Mouse (Mus musculus): ENCODE measurements around the gene Tbc1d2. TPM values are rescaled to one million over a fixed set of nuclear protein-coding genes. Genes with fewer than 3 reads are reported as not detected.

Tbc1d2 gene
- polyA plus RNA-seq, 1 experiment from 2014 or later: 1.8 TPM

- no peak overlapping the region for H3K4me3 ChIP-seq
- no peak for DNase-seq (ENCODE audit: low spot score)
- H3K9me3 ChIP-seq (replicated peaks): no peaks in the 10 kb centered on the region
- no peaks in the 10 kb centered on the region for H3K27me3 ChIP-seq (ENCODE audit: low read depth, poor library complexity, severe bottlenecking)
- no peak overlapping the region for H3K27ac ChIP-seq
- 91% methylated on average over 4 of the region's 4 CpGs for WGBS
- H3K36me3 ChIP-seq: no peaks in the 10 kb centered on the region
- 0 out of 2 replicates have a peak, but pooled peaks cover 3% of the 10 kb centered on the region for H3K4me1 ChIP-seq
These were observed 84.5 kb downstream of the Tbc1d2 start for GRCm38 (mm10) chr4:46565393-46565955.

GRCm38 (mm10) chr4:46564247-46564646 lies 85.8 kb downstream of the Tbc1d2 start:
- H3K4me1 ChIP-seq: 0 out of 2 replicates have a peak, but pooled peaks cover 3% of the 10 kb centered on the region
- no peaks in the 10 kb centered on the region for H3K9me3 ChIP-seq (replicated peaks)
- WGBS: 91% methylated on average over 4 of the region's 4 CpGs
- DNase-seq (ENCODE audit: low spot score): no peak
- no peak overlapping the region for H3K4me3 ChIP-seq
- H3K36me3 ChIP-seq: no peaks in the 10 kb centered on the region
- no peaks in the 10 kb centered on the region for H3K27me3 ChIP-seq (ENCODE audit: low read depth, poor library complexity, severe bottlenecking)
- no peak overlapping the region for H3K27ac ChIP-seq

GRCm38 (mm10) chr4:46563847-46564246 lies 86.2 kb downstream of the Tbc1d2 start:
- 75% methylated on average over 10 of the region's 10 CpGs for WGBS
- Histone ChIP-seq H3K27ac (no peak overlapping the region), H3K4me1 (0 out of 2 replicates have a peak, but pooled peaks cover 3% of the 10 kb centered on the region), H3K36me3 (no peaks in the 10 kb centered on the region), H3K9me3 (replicated peaks) (no peaks in the 10 kb centered on the region), H3K27me3 (ENCODE audit: low read depth, poor library complexity, severe bottlenecking) (no peaks in the 10 kb centered on the region), H3K4me3 (no peak overlapping the region)
- DNase-seq (ENCODE audit: low spot score): no peak

- H3K27ac ChIP-seq: no peak overlapping the region
- H3K4me3 ChIP-seq: no peak overlapping the region
- DNase-seq (ENCODE audit: low spot score): no peak
- no peaks in the 10 kb centered on the region for H3K27me3 ChIP-seq (ENCODE audit: low read depth, poor library complexity, severe bottlenecking)
- H3K36me3 ChIP-seq: no peaks in the 10 kb centered on the region
- no peaks in the 10 kb centered on the region for H3K9me3 ChIP-seq (replicated peaks)
- 0 out of 2 replicates have a peak, but pooled peaks cover 3% of the 10 kb centered on the region for H3K4me1 ChIP-seq
- 95% methylated on average over 14 of the region's 14 CpGs for WGBS
These were observed 87.2 kb downstream of the Tbc1d2 start for GRCm38 (mm10) chr4:46562841-46563240.

GRCm38 (mm10) chr4:46562037-46562436 lies 88.0 kb downstream of the Tbc1d2 start:
- no peak overlapping the region for H3K27ac ChIP-seq
- no peak for DNase-seq (ENCODE audit: low spot score)
- WGBS: 80% methylated on average over 5 of the region's 5 CpGs
- H3K36me3 ChIP-seq: no peaks in the 10 kb centered on the region
- H3K4me1 ChIP-seq: 0 out of 2 replicates have a peak, but pooled peaks cover 3% of the 10 kb centered on the region
- no peaks in the 10 kb centered on the region for H3K9me3 ChIP-seq (replicated peaks)
- no peaks in the 10 kb centered on the region for H3K27me3 ChIP-seq (ENCODE audit: low read depth, poor library complexity, severe bottlenecking)
- no peak overlapping the region for H3K4me3 ChIP-seq

- Histone ChIP-seq H3K36me3 (no peaks in the 10 kb centered on the region), H3K4me1 (no peaks in the 10 kb centered on the region), H3K9me3 (replicated peaks) (no peaks in the 10 kb centered on the region), H3K27ac (no peak overlapping the region), H3K27me3 (ENCODE audit: low read depth, poor library complexity, severe bottlenecking) (no peaks in the 10 kb centered on the region), H3K4me3 (no peak overlapping the region)
- WGBS: 83% methylated on average over 14 of the region's 14 CpGs
- DNase-seq (ENCODE audit: low spot score): no peak
These were observed 89.8 kb downstream of the Tbc1d2 start for GRCm38 (mm10) chr4:46560069-46560705.

- Histone ChIP-seq H3K9me3 (replicated peaks) (no peaks in the 10 kb centered on the region), H3K4me1 (0 out of 2 replicates have a peak, but pooled peaks cover 5% of the 10 kb centered on the region), H3K4me3 (no peak overlapping the region), H3K36me3 (no peaks in the 10 kb centered on the region), H3K27me3 (ENCODE audit: low read depth, poor library complexity, severe bottlenecking) (no peaks in the 10 kb centered on the region), H3K27ac (no peak overlapping the region)
- no peak for DNase-seq (ENCODE audit: low spot score)
- 77% methylated on average over 22 of the region's 22 CpGs for WGBS
These were observed 91.0 kb downstream of the Tbc1d2 start for GRCm38 (mm10) chr4:46558672-46559667.

GRCm38 (mm10) chr4:46556933-46557332 lies 93.1 kb downstream of the Tbc1d2 start:
- no peak overlapping the region for H3K27ac ChIP-seq
- no peaks in the 10 kb centered on the region for H3K9me3 ChIP-seq (replicated peaks)
- 84% methylated on average over 3 of the region's 3 CpGs for WGBS
- no peak overlapping the region for H3K4me3 ChIP-seq
- DNase-seq (ENCODE audit: low spot score): no peak
- H3K27me3 ChIP-seq (ENCODE audit: low read depth, poor library complexity, severe bottlenecking): no peaks in the 10 kb centered on the region
- H3K4me1 ChIP-seq: 0 out of 2 replicates have a peak, but pooled peaks cover 5% of the 10 kb centered on the region
- H3K36me3 ChIP-seq: no peaks in the 10 kb centered on the region

- DNase-seq (ENCODE audit: low spot score): no peak
- no peak overlapping the region for H3K4me3 ChIP-seq
- 87% methylated on average over 9 of the region's 9 CpGs for whole genome bisulfite sequencing
- H3K36me3 ChIP-seq: no peaks in the 10 kb centered on the region
- no peak overlapping the region for H3K27ac ChIP-seq
- H3K9me3 ChIP-seq (replicated peaks): no peaks in the 10 kb centered on the region
- H3K4me1 ChIP-seq: 0 out of 2 replicates have a peak, but pooled peaks cover 5% of the 10 kb centered on the region
- no peaks in the 10 kb centered on the region for H3K27me3 ChIP-seq (ENCODE audit: low read depth, poor library complexity, severe bottlenecking)
These were observed 94.2 kb downstream of the Tbc1d2 start for GRCm38 (mm10) chr4:46555762-46556161.

Other genes starting within 250 kb of the Tbc1d2 start
- 12.8 and 13.4 TPM in 2 replicates for gene Hemgn, start 236.7 kb downstream of the Tbc1d2 start, polyA plus RNA-seq (2016; fragmentation: Nextera tagmentation; extraction: Ambion mirVana)
- gene Anp32b, start 199.3 kb downstream of the Tbc1d2 start, polyA plus RNA-seq (2016; fragmentation: Nextera tagmentation; extraction: Ambion mirVana): 405 and 451 TPM in 2 replicates
- gene Nans, start 161.0 kb downstream of the Tbc1d2 start, polyA plus RNA-seq (2016; fragmentation: Nextera tagmentation; extraction: Ambion mirVana): 87.2 and 96.1 TPM in 2 replicates
- 0.64 and 0.78 TPM in 2 replicates for gene Trim14, start 114.1 kb downstream of the Tbc1d2 start, polyA plus RNA-seq (2016; fragmentation: Nextera tagmentation; extraction: Ambion mirVana)
- gene Coro2a, start 48.0 kb downstream of the Tbc1d2 start, polyA plus RNA-seq (2016; fragmentation: Nextera tagmentation; extraction: Ambion mirVana): 2.1 and 2.2 TPM in 2 replicates